Mouse (Mus musculus) brown adipose tissue, adult 24 weeks (tissue): ENCODE results near the gene 9430097D07Rik. TPM values are rescaled to one million over a fixed set of nuclear protein-coding genes. Genes with fewer than 3 reads are reported as not detected.

Source experiments
- H3K27ac ChIP-seq: fragments of 200-500 bp; replicated peaks from 2 replicates; pipeline ENCODE4 v1.5.1; 2012; ENCODE audit warnings: low read depth, mild to moderate bottlenecking, low read length
- H3K4me1 ChIP-seq: fragments of 200-500 bp; 2 replicates; pipeline ENCODE4 v1.6.1; 2012; ENCODE audit warnings: low read length, mixed read lengths; ENCODE audit not compliant: control insufficient read depth, insufficient read depth, insufficient read length
- H3K4me3 ChIP-seq: fragments of 200-500 bp; 2 replicates; pipeline ENCODE4 v1.5.1; 2012; ENCODE audit warnings: low read depth, mild to moderate bottlenecking, low read length, moderate library complexity; ENCODE audit not compliant: insufficient read depth
- polyA plus RNA-seq: library from polyadenylated mRNA; stranded (reverse); fragments of >200 nt; gene quantifications from 2 replicates; pipeline ENCODE4 v1.2.4, GENCODE M21; 2012; ENCODE audit not compliant: missing spikeins, insufficient read depth, insufficient read length

9430097D07Rik gene
- polyA plus RNA-seq, 1 experiment = not detected

- no peak overlapping the region for H3K27ac ChIP-seq
- peak overlapping the region; percentile 92 for H3K4me3 ChIP-seq
- H3K4me1 ChIP-seq = peaks cover 7% of the 10 kb centered on the region; the same call in 1 of the 2 replicates
Measured at GRCm38 (mm10) chr2:32606161-32607142, 31.0 kb upstream of the 9430097D07Rik start.

- Histone ChIP-seq H3K27ac (no peak overlapping the region), H3K4me1 (peaks cover 11% of the 10 kb centered on the region), H3K4me3 (no peak overlapping the region)
Measured at GRCm38 (mm10) chr2:32604631-32605030, 29.1 kb upstream of the 9430097D07Rik start.

- Histone ChIP-seq H3K27ac (peak overlapping the region; percentile 70), H3K4me3 (peak overlapping the region; percentile 55), H3K4me1 (peaks cover 4% of the 10 kb centered on the region)
Measured at GRCm38 (mm10) chr2:32602600-32603054, 27.1 kb upstream of the 9430097D07Rik start.

GRCm38 (mm10) chr2:32601417-32602065 lies 26.1 kb upstream of the 9430097D07Rik start:
- no peak overlapping the region for H3K4me3 ChIP-seq
- H3K27ac ChIP-seq = no peak overlapping the region
- peaks cover 9% of the 10 kb centered on the region for H3K4me1 ChIP-seq

GRCm38 (mm10) chr2:32599409-32599808 lies 23.9 kb upstream of the 9430097D07Rik start, which contains the start of gene St6galnac6:
TSS of gene St6galnac6 (plus strand) at chr2:32599709.
- H3K27ac ChIP-seq = no peak within 1 kb of the TSS
- no peak within 1 kb of the TSS for H3K4me3 ChIP-seq
- peaks cover 10% of the 10 kb centered on the region for H3K4me1 ChIP-seq

GRCm38 (mm10) chr2:32598506-32598905 lies 23.0 kb upstream of the 9430097D07Rik start:
- H3K27ac ChIP-seq = peak overlapping the region; percentile 16; the same call in 1 of the 2 replicates
- no peak overlapping the region for H3K4me3 ChIP-seq
- H3K4me1 ChIP-seq = peaks cover 10% of the 10 kb centered on the region

- H3K4me3 ChIP-seq = no peak overlapping the region
- H3K27ac ChIP-seq = 0 out of 2 replicates have a peak overlapping the region, but pooled peaks have one; percentile 16
- peaks cover 10% of the 10 kb centered on the region for H3K4me1 ChIP-seq
Measured at GRCm38 (mm10) chr2:32597699-32598098, 22.2 kb upstream of the 9430097D07Rik start.

- no peak overlapping the region for H3K4me3 ChIP-seq
- peaks cover 10% of the 10 kb centered on the region for H3K4me1 ChIP-seq
- H3K27ac ChIP-seq = 0 out of 2 replicates have a peak overlapping the region, but pooled peaks have one; percentile 23
Measured at GRCm38 (mm10) chr2:32597248-32597647, 21.8 kb upstream of the 9430097D07Rik start.

GRCm38 (mm10) chr2:32596725-32597124 lies 21.2 kb upstream of the 9430097D07Rik start:
- H3K27ac ChIP-seq = no peak overlapping the region
- H3K4me3 ChIP-seq = no peak overlapping the region
- peaks cover 10% of the 10 kb centered on the region for H3K4me1 ChIP-seq

- no peak overlapping the region for H3K27ac ChIP-seq
- H3K4me3 ChIP-seq = no peak overlapping the region
- H3K4me1 ChIP-seq = peaks cover 4% of the 10 kb centered on the region
Measured at GRCm38 (mm10) chr2:32591249-32591648, 15.8 kb upstream of the 9430097D07Rik start.

- 0 out of 2 replicates have a peak overlapping the region, but pooled peaks have one; percentile 38 for H3K27ac ChIP-seq
- H3K4me1 ChIP-seq = peaks cover 4% of the 10 kb centered on the region
- no peak overlapping the region for H3K4me3 ChIP-seq
Measured at GRCm38 (mm10) chr2:32590224-32590623, 14.7 kb upstream of the 9430097D07Rik start.

GRCm38 (mm10) chr2:32589213-32589795 lies 13.8 kb upstream of the 9430097D07Rik start:
- H3K4me1 ChIP-seq = peaks cover 4% of the 10 kb centered on the region
- peak overlapping the region; percentile 18 for H3K4me3 ChIP-seq
- H3K27ac ChIP-seq = peak overlapping the region; percentile 38

- H3K27ac ChIP-seq = peak overlapping the region; percentile 99
- H3K4me1 ChIP-seq = peaks cover 4% of the 10 kb centered on the region
- peak overlapping the region; percentile 84 for H3K4me3 ChIP-seq
Measured at GRCm38 (mm10) chr2:32587731-32588321, 12.3 kb upstream of the 9430097D07Rik start.

- peak within 1 kb of the TSS; percentile 84 for H3K4me3 ChIP-seq
- peak within 1 kb of the TSS; percentile 99 for H3K27ac ChIP-seq
- peaks cover 4% of the 10 kb centered on the region for H3K4me1 ChIP-seq
Measured at GRCm38 (mm10) chr2:32586871-32587351, 11.4 kb upstream of the 9430097D07Rik start, which contains the start of gene St6galnac4. TSS of gene St6galnac4 (plus strand) at chr2:32587095.
